Mouse (Mus musculus): ENCODE data around the gene Snd1.

Snd1 gene

DNA sequence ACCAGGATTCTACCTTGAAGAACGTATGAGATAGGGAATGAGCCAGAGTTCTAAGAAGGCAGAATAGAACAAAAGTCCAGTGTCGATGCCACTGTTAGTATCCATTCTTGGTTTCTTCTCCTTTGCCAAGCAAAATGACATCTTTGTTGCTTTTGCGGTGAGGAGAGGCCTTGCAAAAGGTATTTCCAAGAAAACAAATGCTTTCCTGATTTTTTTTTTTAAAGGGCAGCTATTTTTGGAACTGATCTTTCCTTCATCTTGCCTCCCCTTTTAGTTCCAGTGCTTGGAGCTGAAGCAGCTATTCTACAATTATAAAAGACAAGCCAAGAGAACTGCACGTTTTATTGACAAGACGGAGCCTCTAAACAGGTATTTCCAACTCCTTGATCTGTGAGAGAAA lies at the start of gene Snd1:
TSS of gene Snd1 (plus strand) at position 301 of the 400 bp plus-strand sequence.
- DNase-seq (ENCODE audit: low spot score): no peak

- DNase-seq (ENCODE audit: low spot score): no peak
Observed at GRCm38 (mm10) chr6:28427096-28427839, 47.7 kb upstream of the Snd1 start, which contains the start of gene Fscn3. Gene Fscn3, plus strand, starts transcription at chr6:28427789.

DNA sequence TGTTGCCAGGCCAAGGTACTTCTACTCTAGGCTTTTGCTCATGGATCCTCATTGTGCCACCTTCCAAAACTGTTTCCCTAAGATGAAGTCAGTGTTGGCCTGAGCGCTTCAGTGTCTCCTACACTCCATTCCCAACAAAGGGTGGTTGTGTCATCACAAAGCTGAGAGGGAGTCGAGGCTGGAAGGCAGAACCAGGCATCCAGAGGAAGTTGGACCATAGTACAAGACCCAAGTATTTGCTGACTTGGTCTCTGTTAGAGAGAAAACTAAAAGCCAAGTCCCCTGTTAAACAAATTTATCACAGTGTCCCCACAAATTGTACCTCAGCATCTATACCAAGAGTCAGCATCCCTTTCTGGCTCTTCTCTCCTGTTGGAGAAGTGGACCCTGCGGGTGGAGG lies 46.6 kb upstream of the Snd1 start, which contains the start of gene Gcc1:
TSS of gene Gcc1 (minus strand) at position 101 of the 400 bp plus-strand sequence.
- DNase-seq (ENCODE audit: low spot score): no peak

- DNase-seq (ENCODE audit: low spot score): no peak
Observed at GRCm38 (mm10) chr6:28429870-28430269, 45.1 kb upstream of the Snd1 start.

- DNase-seq (ENCODE audit: low spot score): no peak
Observed at GRCm38 (mm10) chr6:28430795-28431537, 44.0 kb upstream of the Snd1 start.

DNA sequence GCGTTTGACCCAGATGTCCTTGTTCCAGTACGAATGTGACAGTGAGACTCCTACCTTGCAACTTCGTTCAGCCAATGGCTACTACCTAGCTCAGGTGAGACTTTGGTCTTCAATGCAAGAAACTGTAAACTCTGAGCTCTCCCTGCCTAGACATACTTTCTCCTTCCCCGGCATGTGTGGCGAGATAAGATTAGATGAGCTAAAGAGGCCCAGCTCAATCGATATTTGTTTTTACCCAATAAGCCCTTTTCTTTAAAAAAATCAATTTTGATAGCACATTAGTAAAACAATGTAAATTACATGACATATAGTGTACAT lies 43.4 kb upstream of the Snd1 start:
- DNase-seq (ENCODE audit: low spot score): no peak

DNA sequence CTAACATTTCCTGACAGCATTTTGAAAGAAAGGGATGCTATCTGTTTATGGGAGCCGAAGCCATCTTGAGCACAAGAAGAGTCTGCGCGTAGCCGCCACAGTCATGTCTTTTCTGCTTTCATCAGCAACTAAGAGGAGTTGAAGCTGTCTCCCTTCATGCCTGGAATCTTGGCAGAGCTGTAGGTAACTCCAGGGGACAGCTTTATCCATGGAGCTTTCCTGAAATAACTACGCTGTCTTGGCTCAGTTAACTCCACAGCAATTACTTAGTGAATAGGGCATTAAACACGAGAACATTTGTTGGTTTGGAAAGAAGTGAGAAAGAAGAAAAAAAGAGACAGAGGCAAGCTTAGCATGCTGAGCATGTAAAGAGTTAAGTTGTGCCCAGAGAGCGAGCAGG lies 27.0 kb upstream of the Snd1 start:
- no peak for DNase-seq (ENCODE audit: low spot score)

- DNase-seq (ENCODE audit: low spot score): no peak
Observed at GRCm38 (mm10) chr6:28449253-28449652, 25.7 kb upstream of the Snd1 start, which contains the start of gene Pax4. Gene Pax4, minus strand, starts transcription at chr6:28449353.

DNA sequence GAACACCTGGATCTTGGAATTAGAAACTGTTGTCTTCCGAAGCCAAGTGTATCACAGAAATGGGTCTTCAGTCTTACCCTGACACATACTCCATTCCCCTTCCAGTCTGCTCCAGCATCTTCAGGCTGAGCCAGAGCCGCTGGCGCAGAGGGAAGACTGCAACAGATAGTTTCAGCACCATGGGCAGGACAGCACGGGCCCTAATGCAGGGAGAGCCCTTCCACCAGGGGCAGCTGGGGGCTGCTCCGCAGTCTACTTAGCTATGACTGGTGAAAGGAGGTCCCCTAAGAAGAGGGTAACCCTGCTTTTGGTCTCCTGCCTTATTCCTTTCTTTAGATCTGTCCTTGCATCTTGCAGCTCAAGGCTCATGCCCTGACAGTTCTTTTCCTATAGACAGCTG lies 24.5 kb upstream of the Snd1 start:
- DNase-seq (ENCODE audit: low spot score): no peak

DNA sequence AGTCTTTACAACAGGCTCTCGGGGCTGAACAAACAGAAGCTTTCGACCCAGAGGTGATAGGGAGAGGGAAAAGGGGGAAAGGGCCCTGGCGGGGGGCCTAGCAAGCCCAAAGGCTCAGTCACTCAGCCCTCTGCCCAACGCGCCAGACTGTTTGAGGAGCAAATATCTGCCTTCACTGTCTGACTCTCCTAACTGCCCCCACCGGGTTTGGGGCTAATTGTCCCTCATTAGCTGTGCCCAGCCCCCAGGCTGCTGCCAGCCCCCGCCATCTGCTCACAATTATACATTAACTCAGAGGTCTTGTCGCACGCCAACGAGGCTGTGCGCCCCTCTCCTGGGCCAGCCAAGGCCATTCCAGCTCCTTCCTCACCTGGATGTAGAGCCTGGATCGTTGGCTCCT lies 24.0 kb upstream of the Snd1 start:
- no peak for DNase-seq (ENCODE audit: low spot score)

GRCm38 (mm10) chr6:28459221-28459668 lies 15.7 kb upstream of the Snd1 start:
- DNase-seq (ENCODE audit: low spot score): no peak

DNA sequence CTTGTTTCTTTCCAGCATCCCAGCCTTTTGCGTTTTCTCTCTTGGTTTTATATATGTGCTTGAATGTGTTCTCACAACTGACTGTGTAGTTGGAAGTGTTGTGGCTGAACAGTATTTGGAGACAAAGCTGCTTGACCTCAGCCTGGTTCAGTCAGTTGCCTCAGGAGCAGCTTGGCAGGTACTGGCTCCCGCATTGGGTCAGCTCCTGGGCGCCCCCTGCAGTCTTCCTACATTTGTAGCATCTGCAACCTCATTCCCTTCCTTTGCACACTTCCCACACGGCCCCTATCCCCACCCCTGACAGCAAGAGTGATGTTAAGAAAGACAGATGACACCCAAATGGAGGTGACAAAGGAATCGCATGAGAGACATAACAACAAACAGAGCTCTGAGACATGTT lies 14.4 kb upstream of the Snd1 start:
- peak; percentile 65 for DNase-seq (ENCODE audit: low spot score)

DNA sequence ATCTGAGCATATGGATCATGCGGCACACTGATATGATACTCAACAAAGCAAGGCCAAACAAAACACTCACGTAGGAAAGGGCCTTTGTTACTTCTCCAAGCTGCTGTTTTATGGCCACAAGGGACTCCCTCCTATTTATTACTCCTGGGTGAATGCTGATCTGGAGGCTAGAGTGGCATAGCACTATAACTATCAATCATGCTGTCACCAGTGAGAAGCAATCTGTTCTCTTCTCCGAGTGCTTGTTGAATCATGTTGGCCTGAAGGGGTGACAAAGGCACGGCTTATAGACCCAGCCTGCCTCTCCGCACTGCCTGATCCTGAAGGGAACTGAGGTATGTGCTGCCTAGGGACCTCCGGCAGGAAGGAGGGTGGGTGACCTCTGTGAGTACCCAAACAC lies 10.3 kb upstream of the Snd1 start:
- DNase-seq (ENCODE audit: low spot score): no peak

DNA sequence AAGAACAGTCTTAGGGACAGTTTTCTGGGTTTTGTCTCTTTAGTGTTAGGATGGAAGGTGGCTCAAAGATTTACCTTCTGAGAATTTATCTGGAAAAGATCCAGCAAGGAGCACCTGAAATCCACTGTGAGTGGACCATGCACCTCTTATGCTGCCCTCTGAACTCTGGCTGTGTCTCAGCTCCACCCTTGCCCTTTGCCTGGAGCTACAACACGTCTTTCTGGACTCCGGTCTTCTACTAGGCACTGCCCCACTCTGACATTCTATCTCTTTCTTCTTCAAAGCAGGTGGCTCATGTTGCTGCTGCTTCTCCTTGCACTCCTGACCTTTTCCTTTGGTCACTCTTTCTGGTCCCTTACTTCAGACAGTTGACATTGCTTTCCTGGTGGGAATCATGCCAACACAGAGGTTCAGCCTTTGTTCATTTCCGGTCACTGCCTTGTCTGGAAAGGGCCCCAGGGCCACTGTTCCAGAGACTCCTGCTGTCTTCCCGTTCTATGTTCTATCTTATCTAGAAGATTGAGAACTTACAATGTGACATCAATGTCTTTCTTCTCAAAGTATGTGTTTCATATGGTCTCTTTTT lies 4.8 kb upstream of the Snd1 start:
- no peak for DNase-seq (ENCODE audit: low spot score)

DNA sequence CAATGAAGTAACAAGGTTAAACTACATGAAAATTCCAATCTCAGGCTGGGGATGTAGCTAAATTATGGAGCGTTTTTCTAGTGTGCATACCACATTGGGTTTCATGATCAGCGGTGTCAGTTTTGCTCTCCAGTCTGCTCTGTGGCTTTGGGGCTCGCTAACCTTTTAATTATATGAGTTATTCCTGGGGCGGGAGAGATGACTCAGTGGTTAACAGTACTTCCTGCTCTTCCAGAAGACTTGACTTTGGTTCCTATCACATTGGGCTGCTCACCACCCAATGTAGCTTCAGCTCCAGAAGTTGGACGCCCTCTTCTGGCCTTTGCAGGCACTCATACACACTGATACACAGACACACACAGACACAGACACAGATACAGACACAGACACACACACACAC lies 4.3 kb upstream of the Snd1 start:
- no peak for DNase-seq (ENCODE audit: low spot score)

GRCm38 (mm10) chr6:28471284-28472035 lies 3.5 kb upstream of the Snd1 start:
- DNase-seq (ENCODE audit: low spot score): no peak

DNA sequence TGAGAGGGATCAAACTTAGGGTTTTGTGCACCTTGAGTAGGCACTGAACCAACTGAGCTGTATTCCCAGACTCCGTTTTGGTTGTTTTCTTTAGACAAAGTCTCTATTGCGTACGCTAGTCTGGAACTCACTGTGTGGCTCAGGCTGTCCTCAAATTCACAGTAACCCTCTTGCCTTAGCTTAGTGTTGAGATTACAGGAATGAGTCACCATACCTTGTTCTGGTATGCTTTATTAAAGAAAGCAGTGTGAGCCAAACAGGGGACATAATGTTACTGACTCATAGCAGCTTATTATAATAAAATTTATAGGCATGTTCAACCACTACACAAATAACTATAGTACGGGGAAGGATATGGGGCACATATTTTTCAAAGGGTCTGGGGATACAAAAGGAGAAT lies 728 bp upstream of the Snd1 start:
- DNase-seq (ENCODE audit: low spot score): no peak

GRCm38 (mm10) chr6:28479865-28480751 lies 5.2 kb downstream of the Snd1 start:
- DNase-seq (ENCODE audit: low spot score): peak; percentile 99

GRCm38 (mm10) chr6:28480752-28481492 lies 6.0 kb downstream of the Snd1 start:
- peak; percentile 18 for DNase-seq (ENCODE audit: low spot score)

- no peak for DNase-seq (ENCODE audit: low spot score)
Observed at GRCm38 (mm10) chr6:28482711-28483315, 7.9 kb downstream of the Snd1 start.
